Mouse (Mus musculus): ENCODE data around the gene Pbld1. TPM values are rescaled to one million over a fixed set of nuclear protein-coding genes. Genes with fewer than 3 reads are reported as not detected.
A peak's percentile ranks its signal among the peaks of the same experiment; 100 is the strongest.

Gene Pbld1
- polyA plus RNA-seq, 1 experiment from 2014 or later = 1.3 TPM

- no peaks in the 10 kb centered on the region for H3K36me3 ChIP-seq
- no peaks in the 10 kb centered on the region for H3K27me3 ChIP-seq
- WGBS = 7% methylated on average over 5 of the region's 5 CpGs
- no peak for ATAC-seq (ENCODE audit: low FRiP score, low read depth)
- H3K27ac ChIP-seq = no peak overlapping the region
- no peak overlapping the region for H3K9ac ChIP-seq
- no peaks in the 10 kb centered on the region for H3K4me1 ChIP-seq
- H3K4me3 ChIP-seq = no peak overlapping the region
- H3K9me3 ChIP-seq = no peaks in the 10 kb centered on the region
- no peak overlapping the region for H3K4me2 ChIP-seq (replicated peaks)
Measured at GRCm38 (mm10) chr10:63065988-63066387, 6.0 kb downstream of the Pbld1 start.

DNA sequence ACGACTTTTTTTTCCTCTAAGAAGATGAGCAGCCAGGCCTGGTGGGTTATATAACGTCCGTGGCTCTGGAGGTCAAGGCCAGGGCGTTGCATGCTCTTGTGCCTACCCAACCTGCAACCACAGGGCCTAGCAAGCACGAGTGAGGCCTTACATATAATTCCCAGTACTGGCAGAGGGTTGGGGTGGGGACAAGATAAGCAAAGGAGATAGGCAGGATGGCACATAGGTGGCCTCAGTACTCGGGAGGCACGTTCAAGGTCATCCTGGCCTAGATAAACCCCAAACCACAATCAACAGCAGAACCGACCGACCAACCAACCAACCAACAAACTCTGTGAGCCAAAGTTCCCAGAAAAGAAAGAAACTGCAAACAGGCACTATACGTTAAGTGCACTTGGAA is 26.3 kb downstream of the Pbld1 start:
- Histone ChIP-seq H3K9me3 (no peaks in the 10 kb centered on the region), H3K36me3 (no peaks in the 10 kb centered on the region), H3K9ac (no peak overlapping the region), H3K27ac (no peak overlapping the region), H3K27me3 (peaks cover 12% of the 10 kb centered on the region), H3K4me3 (no peak overlapping the region), H3K4me1 (peaks cover 7% of the 10 kb centered on the region), H3K4me2 (replicated peaks) (no peak overlapping the region)
- WGBS = 79% methylated on average over 10 of the region's 10 CpGs
- ATAC-seq (ENCODE audit: low FRiP score, low read depth) = no peak

GRCm38 (mm10) chr10:63089103-63089757 is 29.3 kb downstream of the Pbld1 start:
- Histone ChIP-seq H3K9ac (0 out of 2 replicates have a peak overlapping the region, but pooled peaks have one; percentile 48), H3K27ac (no peak overlapping the region), H3K9me3 (no peaks in the 10 kb centered on the region), H3K4me2 (replicated peaks) (peak overlapping the region; percentile 61), H3K27me3 (peaks cover 12% of the 10 kb centered on the region), H3K4me3 (peak overlapping the region; percentile 36; the same call in 1 of the 2 replicates), H3K4me1 (peaks cover 10% of the 10 kb centered on the region), H3K36me3 (no peaks in the 10 kb centered on the region)
- no peak for ATAC-seq (ENCODE audit: low FRiP score, low read depth)
- 41% methylated on average over 8 of the region's 8 CpGs for WGBS

DNA sequence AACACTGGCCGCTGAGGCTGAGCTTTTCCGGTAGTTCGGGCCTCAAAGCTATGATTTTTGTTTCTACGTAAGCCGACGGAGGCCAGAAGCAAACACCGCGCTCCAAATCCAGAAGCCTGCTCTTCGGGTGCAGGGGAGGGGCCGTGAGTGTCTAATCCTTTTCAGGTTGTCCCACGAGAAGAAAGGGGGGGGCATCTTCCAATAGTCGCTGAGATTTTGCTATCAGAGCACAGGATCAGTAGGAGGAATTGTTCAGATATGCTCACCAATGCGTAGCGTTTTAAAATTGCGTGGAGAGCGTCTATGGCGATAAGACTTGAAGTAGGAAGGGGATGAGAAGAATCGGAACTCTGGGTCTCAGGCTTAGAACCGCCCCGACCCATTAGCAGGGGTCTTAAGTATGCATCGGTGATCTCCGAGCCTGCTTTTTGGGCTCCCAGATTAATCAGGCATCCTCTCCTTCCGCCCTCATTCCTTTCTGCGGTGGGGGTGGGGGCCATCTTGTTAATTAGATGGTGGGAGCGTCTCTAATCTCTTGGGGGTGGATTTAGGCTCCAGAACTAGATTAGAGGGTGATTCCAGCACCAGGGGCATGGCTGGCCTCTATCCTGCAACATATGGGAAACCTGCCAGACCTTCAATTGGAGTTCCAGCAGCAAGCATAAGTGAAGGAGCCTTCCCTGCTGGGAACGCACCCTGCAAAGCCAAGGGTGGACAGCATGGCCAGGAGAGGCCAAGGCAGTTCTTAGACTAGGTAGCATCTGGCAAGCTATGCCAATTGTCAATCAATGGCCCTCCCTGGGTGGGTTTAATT is 30.0 kb downstream of the Pbld1 start:
- Histone ChIP-seq H3K9ac (0 out of 2 replicates have a peak overlapping the region, but pooled peaks have one; percentile 48), H3K4me3 (peak overlapping the region; percentile 36), H3K4me2 (replicated peaks) (peak overlapping the region; percentile 61), H3K27ac (no peak overlapping the region), H3K4me1 (peaks cover 10% of the 10 kb centered on the region), H3K36me3 (no peaks in the 10 kb centered on the region), H3K27me3 (peaks cover 12% of the 10 kb centered on the region), H3K9me3 (no peaks in the 10 kb centered on the region)
- 6% methylated on average over 26 of the region's 26 CpGs for WGBS
- ATAC-seq (ENCODE audit: low FRiP score, low read depth) = no peak

DNA sequence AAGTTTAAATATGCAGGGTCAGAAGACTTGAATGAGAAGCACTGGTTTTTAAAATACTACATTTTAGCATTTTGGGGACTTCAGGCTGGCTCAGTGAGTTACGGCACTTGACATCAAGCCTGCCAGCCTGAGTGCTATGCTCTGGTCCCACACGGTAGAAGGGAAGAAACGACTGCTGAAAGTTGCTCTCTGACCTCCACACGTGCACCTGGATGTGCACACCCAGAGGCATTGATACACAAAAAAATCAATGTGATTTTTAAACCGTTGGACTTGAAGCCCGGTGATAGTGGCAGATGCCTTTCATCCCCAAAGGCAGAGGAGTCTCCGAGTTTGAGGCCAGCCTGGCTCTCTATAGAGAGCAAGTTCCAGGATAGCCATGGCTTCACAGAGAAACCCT is 32.0 kb downstream of the Pbld1 start:
- Histone ChIP-seq H3K36me3 (no peaks in the 10 kb centered on the region), H3K27ac (no peak overlapping the region), H3K4me3 (no peak overlapping the region), H3K4me1 (peaks cover 10% of the 10 kb centered on the region), H3K9me3 (no peaks in the 10 kb centered on the region), H3K9ac (no peak overlapping the region), H3K4me2 (replicated peaks) (no peak overlapping the region), H3K27me3 (peaks cover 12% of the 10 kb centered on the region)
- no peak for ATAC-seq (ENCODE audit: low FRiP score, low read depth)
- WGBS = 55% methylated on average over 7 of the region's 7 CpGs

GRCm38 (mm10) chr10:63092616-63093550 is 32.9 kb downstream of the Pbld1 start:
- H3K9me3 ChIP-seq = no peaks in the 10 kb centered on the region
- H3K36me3 ChIP-seq = no peaks in the 10 kb centered on the region
- H3K4me2 ChIP-seq (replicated peaks) = no peak overlapping the region
- no peak overlapping the region for H3K4me3 ChIP-seq
- 42% methylated on average over 10 of the region's 10 CpGs for WGBS
- no peak overlapping the region for H3K9ac ChIP-seq
- H3K27ac ChIP-seq = no peak overlapping the region
- H3K27me3 ChIP-seq = peaks cover 20% of the 10 kb centered on the region
- H3K4me1 ChIP-seq = peaks cover 10% of the 10 kb centered on the region
- no peak for ATAC-seq (ENCODE audit: low FRiP score, low read depth)

DNA sequence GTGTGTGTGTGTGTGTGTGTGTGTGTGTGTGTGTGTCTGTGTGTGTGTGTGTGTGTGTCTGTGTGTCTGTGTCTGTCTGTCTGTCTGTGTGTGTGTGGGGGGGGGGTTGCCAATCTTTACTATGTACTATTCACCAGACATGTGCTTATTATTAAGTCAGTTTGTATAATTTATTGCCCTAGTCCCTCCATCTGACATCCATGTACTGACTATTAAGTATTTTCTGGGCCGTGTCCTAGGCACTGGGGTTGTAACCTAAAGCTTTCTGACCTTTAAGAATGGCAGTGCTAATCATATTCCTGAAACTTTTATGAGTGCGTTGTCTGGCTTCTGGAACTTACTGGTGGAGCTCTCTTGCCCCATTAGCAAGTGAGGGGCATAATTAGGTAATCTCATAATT is 36.8 kb downstream of the Pbld1 start:
- Histone ChIP-seq H3K36me3 (no peaks in the 10 kb centered on the region), H3K4me3 (no peak overlapping the region), H3K27ac (no peak overlapping the region), H3K27me3 (peaks cover 43% of the 10 kb centered on the region), H3K4me2 (replicated peaks) (no peak overlapping the region), H3K9me3 (no peaks in the 10 kb centered on the region), H3K4me1 (peaks cover 13% of the 10 kb centered on the region; the same call in 1 of the 2 replicates), H3K9ac (no peak overlapping the region)
- 17% methylated on average over 2 of the region's 2 CpGs for WGBS
- no peak for ATAC-seq (ENCODE audit: low FRiP score, low read depth)

DNA sequence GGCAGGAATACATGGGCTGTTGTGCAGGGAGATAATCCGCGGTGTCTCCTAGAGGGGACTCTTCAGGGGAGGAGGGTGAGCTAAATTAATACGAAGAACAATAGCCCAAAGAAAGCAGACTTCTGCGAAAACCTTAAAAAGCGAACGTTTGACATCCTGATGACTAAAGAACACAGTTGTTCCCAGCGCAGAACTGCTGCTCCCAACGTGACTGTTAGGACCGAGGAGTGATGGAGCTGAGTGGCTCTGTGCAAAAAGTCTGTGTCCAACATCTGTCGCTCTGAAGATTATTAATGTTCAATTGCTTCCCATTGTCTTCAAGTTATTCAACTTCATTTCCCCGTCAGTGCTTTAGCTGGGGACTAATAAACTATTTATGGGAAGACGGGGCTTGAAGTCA is 38.2 kb downstream of the Pbld1 start:
- no peak overlapping the region for H3K27ac ChIP-seq
- H3K4me2 ChIP-seq (replicated peaks) = no peak overlapping the region
- no peaks in the 10 kb centered on the region for H3K36me3 ChIP-seq
- H3K9ac ChIP-seq = no peak overlapping the region
- WGBS = 57% methylated on average over 12 of the region's 12 CpGs
- no peak overlapping the region for H3K4me3 ChIP-seq
- ATAC-seq (ENCODE audit: low FRiP score, low read depth) = no peak
- peaks cover 10% of the 10 kb centered on the region; the same call in 1 of the 2 replicates for H3K4me1 ChIP-seq
- H3K27me3 ChIP-seq = peaks cover 46% of the 10 kb centered on the region
- no peaks in the 10 kb centered on the region for H3K9me3 ChIP-seq

GRCm38 (mm10) chr10:63099521-63099920 is 39.6 kb downstream of the Pbld1 start, which contains the start of gene Atoh7:
Atoh7 (plus strand) TSS chr10:63099651.
- Histone ChIP-seq H3K4me3 (peak within 1 kb of the TSS; percentile 62), H3K36me3 (no peaks in the 10 kb centered on the region), H3K4me1 (peaks cover 10% of the 10 kb centered on the region; the same call in 1 of the 2 replicates), H3K9me3 (no peaks in the 10 kb centered on the region), H3K27ac (no peak within 1 kb of the TSS), H3K9ac (peak within 1 kb of the TSS; percentile 75), H3K4me2 (replicated peaks) (peak within 1 kb of the TSS; percentile 89), H3K27me3 (peaks cover 46% of the 10 kb centered on the region)
- WGBS = 6% methylated on average over 16 of the region's 16 CpGs
- ATAC-seq (ENCODE audit: low FRiP score, low read depth) = no peak

- Histone ChIP-seq H3K9ac (peak overlapping the region; percentile 75), H3K9me3 (no peaks in the 10 kb centered on the region), H3K4me2 (replicated peaks) (peak overlapping the region; percentile 89), H3K4me3 (peak overlapping the region; percentile 62), H3K27ac (no peak overlapping the region), H3K27me3 (peaks cover 46% of the 10 kb centered on the region), H3K4me1 (peaks cover 10% of the 10 kb centered on the region; the same call in 1 of the 2 replicates), H3K36me3 (no peaks in the 10 kb centered on the region)
- under 1% methylated on average over 62 of the region's 62 CpGs for WGBS
- peak; percentile 76 for ATAC-seq (ENCODE audit: low FRiP score, low read depth)
Measured at GRCm38 (mm10) chr10:63099941-63100562, 40.1 kb downstream of the Pbld1 start.

- Histone ChIP-seq H3K4me1 (peaks cover 10% of the 10 kb centered on the region; the same call in 1 of the 2 replicates), H3K27ac (no peak overlapping the region), H3K4me2 (replicated peaks) (peak overlapping the region; percentile 89), H3K9ac (peak overlapping the region; percentile 75), H3K9me3 (no peaks in the 10 kb centered on the region), H3K4me3 (peak overlapping the region; percentile 62), H3K27me3 (peaks cover 46% of the 10 kb centered on the region), H3K36me3 (no peaks in the 10 kb centered on the region)
- WGBS = 15% methylated on average over 9 of the region's 9 CpGs
- no peak for ATAC-seq (ENCODE audit: low FRiP score, low read depth)
Measured at GRCm38 (mm10) chr10:63100657-63101056, 40.7 kb downstream of the Pbld1 start.

All from limb, embryonic 13.5 days (tissue).